Mouse (Mus musculus) brain, embryonic 14.5 days (tissue): ENCODE data around the gene Pnkd.

Source experiments
- CTCF ChIP-seq: fragments of 200-500 bp; IDR thresholded peaks from 2 replicates; pipeline ENCODE4 v1.5.1; 2012; ENCODE audit warnings: inconsistent platforms, mild to moderate bottlenecking, moderate library complexity, borderline replicate concordance; ENCODE audit not compliant: insufficient read depth, insufficient read length; ENCODE audit errors: extremely low read depth
- POLR2A ChIP-seq: fragments of 200-500 bp; IDR thresholded peaks from 2 replicates; pipeline ENCODE4 v1.6.1; 2012; ENCODE audit warnings: mild to moderate bottlenecking, inconsistent platforms, borderline replicate concordance; ENCODE audit not compliant: poor library complexity, insufficient read depth, insufficient read length, severe bottlenecking; ENCODE audit errors: extremely low read depth

DNA sequence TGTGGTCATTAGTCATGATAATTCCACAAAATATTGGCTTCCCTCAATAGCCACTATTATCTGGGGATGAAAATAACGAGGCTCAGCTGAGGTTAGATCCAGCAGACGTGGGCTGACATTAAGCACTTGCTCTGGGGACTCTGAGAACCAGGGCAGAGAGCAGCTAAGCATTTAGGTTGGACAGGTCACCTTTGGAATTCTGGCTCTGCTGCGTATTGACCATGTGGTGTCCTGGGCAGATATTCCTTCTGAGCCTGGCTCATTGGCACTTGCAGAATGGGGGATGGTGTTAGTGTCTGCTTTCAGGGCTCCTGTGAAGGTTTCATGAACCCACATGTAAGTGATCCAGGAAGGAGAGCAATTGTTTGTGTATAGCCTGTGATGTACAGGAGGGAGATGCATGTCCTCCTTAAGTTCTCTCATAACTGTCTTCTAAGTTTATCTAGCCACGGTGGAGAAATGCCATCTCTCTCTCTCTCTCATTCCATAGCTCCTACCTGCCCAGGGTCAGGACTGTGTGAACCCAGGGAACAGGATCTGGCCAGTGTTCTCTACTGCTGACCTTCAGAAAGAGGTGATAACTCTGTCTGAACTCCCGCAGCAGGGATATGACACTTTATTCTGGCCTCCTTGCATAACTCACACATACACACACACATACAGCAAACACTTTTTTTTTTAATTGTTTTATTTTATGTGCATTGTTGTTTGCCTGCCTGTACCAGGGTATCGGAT, 50.9 kb downstream of the Pnkd start:
- TF ChIP-seq POLR2A (no peak), CTCF (no peak)
